Mouse (Mus musculus): ENCODE data around the gene Kcnq1. TPM values are rescaled to one million over a fixed set of nuclear protein-coding genes. Genes with fewer than 3 reads are reported as not detected.

Gene Kcnq1
- total RNA-seq, 2 experiments from 2014 or later = not detected

DNA sequence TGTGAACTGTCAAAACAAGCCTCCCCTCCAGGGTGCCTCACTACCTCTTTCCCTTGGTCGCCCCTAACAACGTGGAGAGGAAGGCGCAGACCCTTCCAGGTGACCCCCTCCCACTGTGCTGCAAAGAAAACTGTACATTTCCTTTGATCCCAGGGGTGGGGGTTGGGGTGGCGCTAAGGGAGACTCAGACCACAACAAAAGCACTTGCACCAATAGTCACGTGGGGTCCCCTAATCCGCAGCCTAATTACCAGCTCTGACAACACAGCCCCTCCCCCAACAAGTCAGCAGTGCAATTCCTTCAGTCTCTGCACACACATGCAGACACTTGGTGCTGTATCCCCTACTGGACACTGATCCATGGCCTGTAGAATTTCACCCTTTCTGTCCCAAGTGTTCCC is 361.6 kb downstream of the Kcnq1 start:
- ATAC-seq (replicated peaks; ENCODE audit: low FRiP score, poor library complexity, severe bottlenecking) = no peak

DNA sequence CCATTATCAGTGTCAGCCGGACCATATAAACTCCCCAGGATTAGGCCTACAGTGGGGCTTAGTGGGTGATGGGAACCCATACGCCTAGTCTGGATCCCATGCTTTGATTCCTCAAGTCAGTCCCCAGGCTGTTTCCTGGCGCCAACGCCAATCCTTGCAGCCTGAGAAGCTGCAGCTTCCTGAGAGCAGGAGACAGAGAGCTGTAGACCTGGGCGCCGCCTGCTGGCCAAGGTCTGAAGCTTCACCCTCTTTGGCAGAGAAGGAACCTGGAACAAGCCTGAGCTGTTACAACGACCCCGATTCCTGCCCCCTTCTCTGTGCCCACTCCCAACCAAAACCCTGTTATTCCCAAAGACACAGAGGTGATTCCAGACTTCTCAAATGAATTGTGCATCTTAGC is 363.8 kb downstream of the Kcnq1 start:
- peak; percentile 65 for ATAC-seq (replicated peaks; ENCODE audit: low FRiP score, poor library complexity, severe bottlenecking)

GRCm38 (mm10) chr7:143473347-143474101 is 367.4 kb downstream of the Kcnq1 start, which contains the start of gene Slc22a18:
Gene Slc22a18, plus strand, starts transcription at chr7:143473736.
- ATAC-seq (replicated peaks; ENCODE audit: low FRiP score, poor library complexity, severe bottlenecking) = no peak

DNA sequence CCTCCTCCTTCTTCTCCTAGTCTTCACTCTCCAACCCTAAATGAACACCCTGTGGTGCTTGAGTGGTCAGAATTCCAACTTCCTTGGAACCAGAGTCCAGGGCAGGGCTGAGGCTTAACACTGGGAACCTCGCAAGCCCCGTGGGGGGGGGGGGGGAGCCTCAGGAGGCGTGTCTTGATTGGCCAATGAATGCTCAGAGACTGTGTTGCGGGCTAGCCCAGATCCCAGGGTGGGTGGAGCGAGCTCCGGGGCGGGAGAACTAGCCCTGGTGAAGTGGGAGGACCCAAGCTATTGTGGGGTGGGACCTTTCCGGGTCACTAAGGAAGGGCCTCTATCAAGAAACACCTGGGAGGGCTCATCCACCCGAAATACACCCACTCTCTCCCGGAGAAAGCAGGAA is 368.6 kb downstream of the Kcnq1 start:
- no peak for ATAC-seq (replicated peaks; ENCODE audit: low FRiP score, poor library complexity, severe bottlenecking)

- ATAC-seq (replicated peaks; ENCODE audit: low FRiP score, poor library complexity, severe bottlenecking) = no peak
Observed at GRCm38 (mm10) chr7:143475876-143476275, 369.7 kb downstream of the Kcnq1 start.

Other genes starting within 250 kb of the Kcnq1 start
- gene Th, start 175.2 kb upstream of the Kcnq1 start, total RNA-seq (2015; ENCODE audit: low replicate concordance) = not detected in 2 replicates
- not detected in 2 replicates for gene Th, start 175.2 kb upstream of the Kcnq1 start, total RNA-seq (2017; ENCODE audit: low replicate concordance)
- 1.4 TPM in 1 of 2 replicates, not detected in the other for gene Ascl2, start 137.1 kb upstream of the Kcnq1 start, total RNA-seq (2015; ENCODE audit: low replicate concordance)
- gene Ascl2, start 137.1 kb upstream of the Kcnq1 start, total RNA-seq (2017; ENCODE audit: low replicate concordance) = not detected in 2 replicates
- 69.6 and 81.1 TPM in 2 replicates for gene Tspan32, start 101.3 kb upstream of the Kcnq1 start, total RNA-seq (2015; ENCODE audit: low replicate concordance)
- 47.7 and 48.9 TPM in 2 replicates for gene Tspan32, start 101.3 kb upstream of the Kcnq1 start, total RNA-seq (2017; ENCODE audit: low replicate concordance)
- 102 and 110 TPM in 2 replicates for gene Cd81, start 53.6 kb upstream of the Kcnq1 start, total RNA-seq (2015; ENCODE audit: low replicate concordance)
- 92.2 and 202 TPM in 2 replicates for gene Cd81, start 53.6 kb upstream of the Kcnq1 start, total RNA-seq (2017; ENCODE audit: low replicate concordance)
- gene Tssc4, start 37.1 kb upstream of the Kcnq1 start, total RNA-seq (2015; ENCODE audit: low replicate concordance) = 10.9 and 13.7 TPM in 2 replicates
- gene Tssc4, start 37.1 kb upstream of the Kcnq1 start, total RNA-seq (2017; ENCODE audit: low replicate concordance) = 6.2 and 21.0 TPM in 2 replicates
- gene Trpm5, start 11.7 kb upstream of the Kcnq1 start, total RNA-seq (2015; ENCODE audit: low replicate concordance) = not detected in 2 replicates
- gene Trpm5, start 11.7 kb upstream of the Kcnq1 start, total RNA-seq (2017; ENCODE audit: low replicate concordance) = not detected in 2 replicates

Measured in erythroid progenitor cell, adult 5-6 weeks (primary cell).